Mouse (Mus musculus): ENCODE results near the gene Wbp11. TPM values are rescaled to one million over a fixed set of nuclear protein-coding genes. Genes with fewer than 3 reads are reported as not detected.

Wbp11 gene
- polyA plus RNA-seq (2015; fragmentation: Nextera tagmentation; extraction: Ambion mirVana) = 89.8 and 92.5 TPM in 2 replicates

DNA sequence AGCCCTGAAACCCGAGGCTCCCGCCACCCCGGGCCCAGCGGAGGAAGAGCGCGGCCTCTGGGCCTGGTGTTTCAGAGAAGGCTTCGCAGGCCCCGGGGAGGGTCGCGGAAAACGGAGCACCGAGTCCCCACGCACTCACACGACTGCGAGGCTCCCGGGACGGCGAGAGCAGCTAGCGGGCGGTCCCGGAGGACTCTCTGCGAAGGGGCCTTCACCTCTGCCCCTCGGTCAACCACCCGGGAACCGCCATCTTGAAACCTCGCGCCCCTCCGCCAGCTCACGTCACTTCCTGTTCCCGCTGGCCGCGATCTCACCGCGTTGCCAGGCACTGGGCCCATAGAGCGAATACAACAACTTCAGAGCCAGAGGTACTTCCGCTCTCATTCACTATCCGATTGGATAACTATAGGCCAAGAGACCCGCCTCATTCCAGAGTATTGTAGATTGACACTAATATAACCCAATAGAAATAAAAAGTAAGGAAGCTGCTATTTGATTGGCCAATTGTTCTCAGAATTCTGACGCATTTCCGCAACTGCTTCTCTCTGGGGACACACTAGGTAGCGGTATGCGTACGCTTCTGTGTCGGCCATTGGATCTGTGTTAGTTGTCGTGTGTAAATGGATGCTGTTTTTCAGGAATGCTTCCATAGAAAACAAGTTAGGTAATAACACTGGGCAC lies at the start of gene Wbp11:
TSS of gene Wbp11 (minus strand) at position 353 of the 681 bp plus-strand sequence.
- peak within 1 kb of the TSS; percentile 86 for H3K4me2 ChIP-seq (replicated peaks)
- H3K36me3 ChIP-seq = peaks cover 21% of the 10 kb centered on the region
- H3K27ac ChIP-seq = peak within 1 kb of the TSS; percentile 85
- peak within 1 kb of the TSS; percentile 96 for H3K9ac ChIP-seq (replicated peaks)
- peaks cover 13% of the 10 kb centered on the region for H3K4me1 ChIP-seq (replicated peaks)
- H3K27me3 ChIP-seq = peaks cover 18% of the 10 kb centered on the region
- ATAC-seq = peak; percentile 100
- H3K9me3 ChIP-seq = no peaks in the 10 kb centered on the region
- under 1% methylated on average over 45 of the region's 45 CpGs for WGBS
- peak within 1 kb of the TSS; percentile 97 for H3K4me3 ChIP-seq (replicated peaks)

DNA sequence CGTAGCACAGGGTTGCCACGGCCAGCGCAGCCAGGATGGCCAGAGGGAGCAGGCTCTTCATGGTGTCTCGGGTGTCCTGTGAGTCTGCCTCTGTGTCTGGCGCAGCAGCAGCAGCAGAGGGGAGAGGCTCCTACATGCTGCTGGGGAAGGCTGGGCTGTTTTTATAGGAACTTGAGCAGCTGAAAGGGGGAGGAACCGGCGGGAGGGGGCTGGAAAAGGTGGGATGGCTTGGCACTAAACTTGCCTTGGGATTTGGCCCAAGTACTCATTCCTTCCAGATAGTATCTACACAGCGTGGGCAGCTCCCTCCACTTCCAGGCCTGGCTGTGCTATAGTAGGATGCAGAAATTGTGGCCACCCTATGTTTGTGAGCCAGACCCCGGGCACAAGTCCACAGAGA lies 47.6 kb upstream of the Wbp11 start, which contains the start of gene Mgp:
TSS of gene Mgp (minus strand) at position 154 of the 400 bp plus-strand sequence.
- no peak within 1 kb of the TSS for H3K9ac ChIP-seq (replicated peaks)

DNA sequence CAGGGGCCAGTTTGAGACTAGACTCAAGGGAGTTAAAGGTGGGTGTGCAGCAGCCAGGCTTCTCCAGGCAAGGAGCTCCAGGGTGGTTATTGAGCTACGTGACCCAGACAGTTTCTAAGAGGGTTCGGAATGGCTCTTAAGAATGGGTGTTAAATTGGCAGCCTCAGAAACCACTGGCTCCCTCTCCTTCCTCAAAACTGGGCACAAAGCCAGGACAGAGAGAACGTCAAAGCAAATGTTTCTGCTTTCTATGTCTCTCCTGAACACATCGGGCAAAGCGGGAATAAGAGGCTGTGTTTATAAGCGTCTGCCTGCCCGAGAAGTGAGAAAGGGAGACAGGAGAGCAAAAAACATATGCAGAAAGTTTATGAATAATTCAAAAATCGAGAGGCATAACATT lies 46.6 kb upstream of the Wbp11 start:
- no peak for ATAC-seq
- Histone ChIP-seq H3K4me3 (replicated peaks) (no peak overlapping the region), H3K27ac (no peak overlapping the region), H3K27me3 (no peaks in the 10 kb centered on the region), H3K36me3 (no peaks in the 10 kb centered on the region), H3K9ac (replicated peaks) (no peak overlapping the region), H3K4me2 (replicated peaks) (no peak overlapping the region), H3K4me1 (replicated peaks) (0 out of 2 replicates have a peak, but pooled peaks cover 3% of the 10 kb centered on the region), H3K9me3 (no peaks in the 10 kb centered on the region)
- 50% methylated on average over 8 of the region's 8 CpGs for WGBS

More for the DNA sequence above, 47.6 kb upstream of the Wbp11 start, which contains the start of gene Mgp:
- H3K27ac ChIP-seq = no peak within 1 kb of the TSS
- H3K36me3 ChIP-seq = no peaks in the 10 kb centered on the region
- H3K4me1 ChIP-seq (replicated peaks) = 0 out of 2 replicates have a peak, but pooled peaks cover 3% of the 10 kb centered on the region
- no peak within 1 kb of the TSS for H3K4me2 ChIP-seq (replicated peaks)
- 65% methylated on average over 9 of the region's 9 CpGs for WGBS
- no peaks in the 10 kb centered on the region for H3K27me3 ChIP-seq
- H3K4me3 ChIP-seq (replicated peaks) = no peak within 1 kb of the TSS
- ATAC-seq = no peak
- H3K9me3 ChIP-seq = no peaks in the 10 kb centered on the region

DNA sequence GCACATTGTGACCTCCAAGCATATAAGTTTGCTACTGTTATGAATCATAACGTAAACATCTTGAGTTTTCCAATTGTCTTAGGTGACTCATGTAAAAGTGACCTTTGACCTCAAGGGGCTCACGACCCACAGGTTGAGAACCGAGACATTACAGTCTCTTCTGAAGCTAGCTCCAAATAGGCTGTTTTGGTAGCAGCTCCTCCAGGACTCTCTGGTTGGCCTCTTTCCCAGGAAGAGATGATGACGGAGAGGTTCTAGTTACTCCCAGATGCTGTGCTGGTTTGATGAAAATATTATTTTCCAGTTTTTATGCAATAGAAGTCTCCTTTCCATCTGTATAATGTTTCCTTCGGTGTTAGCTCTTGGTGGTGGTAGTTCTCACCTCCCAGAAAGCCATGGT lies 40.9 kb upstream of the Wbp11 start:
- Histone ChIP-seq H3K4me1 (replicated peaks) (no peaks in the 10 kb centered on the region), H3K9me3 (no peaks in the 10 kb centered on the region), H3K4me3 (replicated peaks) (no peak overlapping the region), H3K9ac (replicated peaks) (no peak overlapping the region), H3K27ac (no peak overlapping the region), H3K4me2 (replicated peaks) (no peak overlapping the region), H3K36me3 (no peaks in the 10 kb centered on the region), H3K27me3 (no peaks in the 10 kb centered on the region)
- WGBS = 89% methylated on average over 5 of the region's 5 CpGs
- ATAC-seq = no peak

DNA sequence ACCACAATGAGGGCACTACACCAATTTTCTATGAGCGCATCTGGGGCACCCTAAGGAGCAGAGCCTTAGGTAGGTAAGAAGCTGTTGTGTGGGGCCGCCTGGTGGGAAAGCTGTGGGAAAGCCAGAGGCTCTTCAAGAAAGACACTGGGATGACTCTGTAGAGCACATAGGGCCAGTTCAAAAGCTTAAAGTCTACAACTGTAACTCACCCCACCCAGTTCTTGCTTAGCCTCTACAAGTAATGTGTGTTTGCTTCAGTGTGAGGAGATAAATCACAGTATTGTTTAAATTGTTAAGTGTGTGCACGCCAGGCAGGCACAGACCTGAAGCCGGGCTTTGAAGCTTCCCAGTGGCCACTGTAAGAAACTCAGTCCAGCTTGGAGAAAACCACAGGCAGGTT lies 38.1 kb upstream of the Wbp11 start:
- H3K27ac ChIP-seq = no peak overlapping the region
- H3K4me2 ChIP-seq (replicated peaks) = no peak overlapping the region
- no peaks in the 10 kb centered on the region for H3K9me3 ChIP-seq
- 77% methylated on average over 4 of the region's 4 CpGs for WGBS
- H3K4me1 ChIP-seq (replicated peaks) = no peaks in the 10 kb centered on the region
- H3K4me3 ChIP-seq (replicated peaks) = no peak overlapping the region
- no peaks in the 10 kb centered on the region for H3K36me3 ChIP-seq
- H3K27me3 ChIP-seq = no peaks in the 10 kb centered on the region
- no peak for ATAC-seq
- H3K9ac ChIP-seq (replicated peaks) = no peak overlapping the region

DNA sequence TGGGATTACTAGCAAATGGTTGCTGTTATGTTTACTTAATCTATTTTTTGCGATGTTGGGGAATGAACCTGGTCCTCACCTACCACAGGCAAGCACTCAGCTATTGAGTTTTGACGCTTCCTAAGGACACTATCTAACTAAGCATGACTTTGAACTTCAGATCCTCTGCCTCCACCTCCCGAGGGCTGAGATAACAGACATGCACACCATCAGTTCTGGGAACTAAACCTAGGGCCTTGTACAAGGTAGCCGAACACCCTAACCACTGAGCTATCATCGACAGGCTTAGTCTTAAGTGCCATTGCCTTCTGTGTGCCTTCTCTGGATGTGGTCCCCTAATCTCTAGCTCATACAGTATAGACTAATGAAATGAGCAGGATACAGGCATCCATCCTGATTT lies 37.3 kb upstream of the Wbp11 start:
- H3K36me3 ChIP-seq = no peaks in the 10 kb centered on the region
- no peaks in the 10 kb centered on the region for H3K4me1 ChIP-seq (replicated peaks)
- H3K9me3 ChIP-seq = no peaks in the 10 kb centered on the region
- WGBS = 91% methylated on average over 5 of the region's 5 CpGs
- H3K27me3 ChIP-seq = no peaks in the 10 kb centered on the region
- no peak overlapping the region for H3K27ac ChIP-seq
- H3K4me2 ChIP-seq (replicated peaks) = no peak overlapping the region
- ATAC-seq = no peak
- H3K9ac ChIP-seq (replicated peaks) = no peak overlapping the region
- H3K4me3 ChIP-seq (replicated peaks) = no peak overlapping the region

DNA sequence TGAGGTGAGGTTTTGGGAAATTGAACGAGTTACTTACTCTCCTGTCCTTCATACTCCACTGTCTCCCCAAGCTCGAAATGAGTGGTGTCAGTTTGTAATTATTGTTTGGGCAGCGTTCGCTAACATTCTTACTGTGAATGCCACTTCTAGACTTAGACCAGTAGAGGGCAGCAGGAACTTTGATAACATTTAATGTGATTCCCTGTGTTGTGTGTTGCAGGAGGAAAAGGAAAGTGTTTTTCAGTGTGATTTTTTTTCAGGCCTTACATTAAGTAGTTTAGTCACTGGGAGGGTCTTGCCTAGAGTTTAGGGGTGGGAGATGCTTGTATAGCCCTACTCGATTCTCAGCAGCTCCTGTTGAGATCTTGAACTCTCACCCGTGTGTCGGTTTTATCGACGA lies 33.0 kb upstream of the Wbp11 start:
- 50% methylated on average over 9 of the region's 9 CpGs for whole genome bisulfite sequencing
- H3K9me3 ChIP-seq = no peaks in the 10 kb centered on the region
- peak; percentile 63 for ATAC-seq
- H3K27ac ChIP-seq = no peak overlapping the region
- H3K4me2 ChIP-seq (replicated peaks) = no peak overlapping the region
- no peak overlapping the region for H3K4me3 ChIP-seq (replicated peaks)
- no peak overlapping the region for H3K9ac ChIP-seq (replicated peaks)
- H3K4me1 ChIP-seq (replicated peaks) = 0 out of 2 replicates have a peak, but pooled peaks cover 3% of the 10 kb centered on the region
- no peaks in the 10 kb centered on the region for H3K27me3 ChIP-seq
- no peaks in the 10 kb centered on the region for H3K36me3 ChIP-seq

DNA sequence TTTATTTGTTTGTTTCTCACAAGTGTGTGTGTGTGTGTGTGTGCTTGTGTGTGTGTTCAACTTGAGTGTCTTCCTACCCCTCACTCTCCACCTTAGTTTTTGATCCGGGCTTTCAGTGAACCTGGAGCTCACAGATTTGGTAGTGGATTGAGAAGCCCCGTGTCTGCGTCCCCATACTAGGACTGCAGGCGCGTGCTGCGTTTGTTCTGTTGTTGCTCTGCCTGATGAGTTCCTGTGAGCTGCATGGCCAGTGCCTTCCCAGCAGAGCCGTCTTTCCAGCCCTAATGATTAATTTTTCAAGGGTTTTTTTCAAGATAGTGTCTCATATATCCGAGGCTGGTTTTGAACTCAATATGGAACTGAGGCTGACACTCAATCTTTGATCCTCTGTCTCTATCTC lies 30.4 kb upstream of the Wbp11 start:
- ATAC-seq = no peak
- Histone ChIP-seq H3K27me3 (no peaks in the 10 kb centered on the region), H3K36me3 (no peaks in the 10 kb centered on the region), H3K4me2 (replicated peaks) (no peak overlapping the region), H3K27ac (no peak overlapping the region), H3K4me3 (replicated peaks) (no peak overlapping the region), H3K4me1 (replicated peaks) (0 out of 2 replicates have a peak, but pooled peaks cover 3% of the 10 kb centered on the region), H3K9me3 (no peaks in the 10 kb centered on the region), H3K9ac (replicated peaks) (no peak overlapping the region)
- 83% methylated on average over 8 of the region's 8 CpGs for WGBS

DNA sequence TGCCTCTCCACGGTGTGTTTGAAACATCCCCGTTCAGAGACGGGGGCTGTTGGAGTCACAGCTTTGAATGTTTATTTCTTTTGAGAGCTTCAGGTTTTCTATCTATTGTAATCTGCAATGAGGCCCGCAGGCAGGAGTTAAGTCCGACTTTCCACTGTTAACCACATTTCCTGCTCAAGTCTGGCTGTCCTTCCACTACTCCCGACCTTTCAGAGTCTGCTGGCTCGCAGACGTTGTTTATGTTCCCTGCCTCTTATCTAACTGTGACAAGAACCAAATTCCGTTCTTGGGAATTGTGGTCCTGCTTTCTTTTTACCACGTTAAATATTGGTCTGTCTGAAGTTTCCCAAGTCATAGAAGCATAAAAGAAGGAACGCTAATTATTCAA lies 29.8 kb upstream of the Wbp11 start:
- Histone ChIP-seq H3K9me3 (no peaks in the 10 kb centered on the region), H3K4me2 (replicated peaks) (no peak overlapping the region), H3K36me3 (no peaks in the 10 kb centered on the region), H3K4me1 (replicated peaks) (0 out of 2 replicates have a peak, but pooled peaks cover 3% of the 10 kb centered on the region), H3K27ac (no peak overlapping the region), H3K4me3 (replicated peaks) (no peak overlapping the region), H3K27me3 (no peaks in the 10 kb centered on the region), H3K9ac (replicated peaks) (no peak overlapping the region)
- ATAC-seq = no peak
- 74% methylated on average over 11 of the region's 11 CpGs for WGBS

DNA sequence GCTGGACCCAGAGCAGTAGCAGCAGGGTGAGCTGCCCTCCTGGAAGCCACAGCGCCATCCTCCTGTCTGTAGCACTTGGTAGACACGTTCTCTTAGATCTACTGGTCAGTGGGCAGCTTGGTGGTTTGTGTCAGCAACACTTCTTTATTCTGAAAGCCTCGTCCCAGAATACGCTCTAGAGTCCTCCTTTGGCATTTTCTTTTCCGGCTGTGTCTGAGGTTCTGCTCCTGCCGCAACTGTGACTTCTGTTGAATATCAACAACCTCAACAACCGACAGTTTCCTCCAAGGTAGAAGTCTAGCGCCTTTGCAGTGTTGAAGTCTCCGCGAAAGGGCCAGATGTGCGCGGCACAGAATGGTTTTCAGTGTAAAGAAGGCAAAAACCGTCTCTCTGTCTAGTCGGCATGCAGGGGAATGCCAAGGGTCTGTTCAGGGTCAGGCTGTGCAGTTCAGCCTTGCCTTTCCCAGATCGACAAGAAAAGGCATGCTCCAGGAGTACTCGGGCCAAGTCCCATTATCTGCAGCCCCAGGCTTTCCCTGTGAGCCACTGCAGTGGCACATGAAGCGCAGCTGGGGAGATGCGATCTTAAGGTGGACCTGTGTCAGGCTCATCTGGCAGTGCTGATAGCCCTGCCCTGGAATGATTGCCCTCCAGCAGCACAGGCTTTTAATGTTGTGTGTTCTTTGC lies 29.3 kb upstream of the Wbp11 start, which contains the start of gene Art4:
TSS of gene Art4 (minus strand) at position 548 of the 687 bp plus-strand sequence.
- WGBS = 83% methylated on average over 18 of the region's 18 CpGs
- ATAC-seq = no peak
- no peak within 1 kb of the TSS for H3K4me2 ChIP-seq (replicated peaks)
- no peaks in the 10 kb centered on the region for H3K9me3 ChIP-seq
- H3K27me3 ChIP-seq = no peaks in the 10 kb centered on the region
- H3K9ac ChIP-seq (replicated peaks) = no peak within 1 kb of the TSS
- no peaks in the 10 kb centered on the region for H3K36me3 ChIP-seq
- no peak within 1 kb of the TSS for H3K4me3 ChIP-seq (replicated peaks)
- 0 out of 2 replicates have a peak, but pooled peaks cover 5% of the 10 kb centered on the region for H3K4me1 ChIP-seq (replicated peaks)
- no peak within 1 kb of the TSS for H3K27ac ChIP-seq

DNA sequence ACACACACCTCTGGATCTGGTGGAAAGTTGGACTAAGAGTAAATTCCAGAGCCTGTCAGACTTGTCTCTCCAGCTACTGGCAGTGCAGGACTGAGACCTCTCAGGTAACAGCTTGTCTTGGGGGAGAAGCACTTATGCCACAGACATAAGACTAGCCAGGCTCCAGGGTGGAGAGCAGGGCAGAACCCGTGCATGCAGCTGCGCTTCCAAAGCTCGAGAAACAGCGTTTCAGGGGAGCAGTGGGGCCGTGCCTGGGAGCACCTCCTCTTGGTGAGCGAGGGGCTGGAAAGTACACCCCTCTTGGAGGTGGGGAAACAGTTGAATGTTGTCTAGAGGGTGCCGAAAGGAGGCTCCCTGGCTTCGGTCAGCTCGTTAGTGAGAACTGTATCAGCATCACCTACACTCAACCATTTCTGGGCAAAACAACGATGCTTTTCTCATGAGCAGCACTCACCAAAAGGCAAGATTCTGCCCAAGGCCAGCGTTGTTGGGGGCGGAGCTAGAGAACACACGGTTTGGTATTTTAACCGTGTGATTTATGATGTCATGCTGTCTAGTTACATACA lies 28.1 kb upstream of the Wbp11 start:
- WGBS = 75% methylated on average over 14 of the region's 14 CpGs
- no peak for ATAC-seq
- Histone ChIP-seq H3K4me3 (replicated peaks) (no peak overlapping the region), H3K4me1 (replicated peaks) (0 out of 2 replicates have a peak, but pooled peaks cover 5% of the 10 kb centered on the region), H3K4me2 (replicated peaks) (no peak overlapping the region), H3K9me3 (no peaks in the 10 kb centered on the region), H3K27ac (no peak overlapping the region), H3K36me3 (no peaks in the 10 kb centered on the region), H3K9ac (replicated peaks) (no peak overlapping the region), H3K27me3 (no peaks in the 10 kb centered on the region)

DNA sequence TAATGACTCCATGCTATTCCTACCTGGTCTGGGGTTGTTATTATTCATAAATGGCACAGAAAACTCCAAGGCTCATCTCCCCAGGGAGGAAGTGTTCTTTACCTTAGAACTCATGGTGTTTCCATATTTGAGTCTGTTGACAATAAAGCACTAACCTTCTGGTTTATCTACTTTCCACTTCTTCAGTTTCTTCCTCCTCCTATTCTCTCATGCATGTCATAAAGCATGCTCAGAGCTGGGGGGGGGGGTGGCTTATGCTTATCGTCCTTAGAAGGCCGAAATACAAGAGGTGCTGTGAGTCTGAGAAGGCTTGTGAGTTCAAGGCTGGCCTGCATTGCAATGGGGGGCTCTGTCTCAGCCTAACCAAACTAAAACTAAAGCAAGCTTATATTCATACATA lies 27.1 kb upstream of the Wbp11 start:
- 82% methylated on average over 2 of the region's 2 CpGs for WGBS
- Histone ChIP-seq H3K4me1 (replicated peaks) (0 out of 2 replicates have a peak, but pooled peaks cover 5% of the 10 kb centered on the region), H3K27ac (no peak overlapping the region), H3K36me3 (no peaks in the 10 kb centered on the region), H3K4me2 (replicated peaks) (no peak overlapping the region), H3K9me3 (no peaks in the 10 kb centered on the region), H3K9ac (replicated peaks) (no peak overlapping the region), H3K4me3 (replicated peaks) (no peak overlapping the region), H3K27me3 (no peaks in the 10 kb centered on the region)
- no peak for ATAC-seq
